Mouse (Mus musculus) heart, postnatal 25 days (tissue): ENCODE data around the gene 4930539E08Rik. TPM values are rescaled to one million over a fixed set of nuclear protein-coding genes. Genes with fewer than 3 reads are reported as not detected.

Experiments
- DNase-seq: peaks from one replicate; pipeline ENCODE4 v3.0.0; 2022; ENCODE audit warnings: low spot score
- intact Hi-C: fragments of 180-260 bp; cut with DNase I; formaldehyde crosslinking; loops from one replicate; pipeline ENCODE4 v1.15.1; 2025
- total RNA-seq, 2 experiments: library from RNA; stranded (reverse); gene quantifications; 2 replicates each; pipeline ENCODE4 v1.2.3; 2021

The 4930539E08Rik gene
- total RNA-seq, 2 experiments from 2014 or later: 0.05 to 0.50 TPM

DNA sequence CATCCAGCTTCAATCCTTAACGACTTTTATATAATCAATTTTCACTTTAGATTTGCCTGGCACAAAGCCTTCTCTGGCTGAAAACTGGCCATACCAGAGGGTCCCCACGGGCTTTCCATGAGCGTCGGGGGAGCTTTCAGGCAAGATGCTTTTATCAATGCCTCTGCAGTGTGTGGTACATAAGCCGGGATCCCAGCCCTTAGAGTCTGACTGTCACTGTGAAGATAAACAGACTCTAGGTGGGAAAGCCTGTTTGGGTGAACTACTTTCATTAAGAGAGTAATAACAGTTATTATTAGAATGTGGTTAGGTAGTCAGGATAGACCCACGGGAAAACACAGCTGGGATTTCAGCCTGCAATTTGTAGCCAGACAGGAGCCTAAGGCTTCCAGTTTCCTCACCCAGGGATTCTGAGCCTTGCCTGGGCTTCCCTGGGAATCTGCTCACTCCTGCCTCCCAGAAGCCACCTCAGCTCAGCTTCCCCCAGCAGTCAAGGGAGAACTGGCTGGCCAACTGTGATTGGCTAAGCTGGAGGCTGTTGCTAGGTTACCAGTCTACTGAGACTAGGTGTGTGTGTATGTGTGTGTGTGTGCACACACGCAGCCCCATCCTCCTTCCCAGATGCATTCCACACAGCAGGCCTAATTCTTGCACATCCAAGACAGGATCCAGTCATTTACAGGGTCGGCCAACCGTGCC, 45.6 kb downstream of the 4930539E08Rik start:
- no peak for DNase-seq
- intact Hi-C loops: no loop called here

DNA sequence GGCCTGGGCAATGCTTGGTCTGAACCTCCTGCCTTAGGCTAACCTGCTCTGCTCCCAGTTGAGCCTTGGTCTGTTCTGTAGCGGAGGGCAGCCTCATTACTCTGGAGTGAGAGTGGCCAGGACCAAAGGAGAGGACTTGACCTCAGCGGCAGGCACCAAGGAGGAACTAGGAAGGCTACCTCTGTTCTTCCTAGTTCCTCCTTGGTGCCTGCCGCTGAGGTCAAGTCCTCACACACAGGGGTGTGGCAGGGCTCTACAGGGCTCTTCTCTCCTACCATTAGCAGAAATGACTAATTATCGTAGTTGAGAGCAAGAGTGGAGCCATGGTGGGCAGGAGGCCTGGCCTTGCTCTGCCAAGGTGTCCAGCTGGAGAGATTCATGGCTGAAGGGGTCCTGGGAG, 47.7 kb downstream of the 4930539E08Rik start:
- no peak for DNase-seq

DNA sequence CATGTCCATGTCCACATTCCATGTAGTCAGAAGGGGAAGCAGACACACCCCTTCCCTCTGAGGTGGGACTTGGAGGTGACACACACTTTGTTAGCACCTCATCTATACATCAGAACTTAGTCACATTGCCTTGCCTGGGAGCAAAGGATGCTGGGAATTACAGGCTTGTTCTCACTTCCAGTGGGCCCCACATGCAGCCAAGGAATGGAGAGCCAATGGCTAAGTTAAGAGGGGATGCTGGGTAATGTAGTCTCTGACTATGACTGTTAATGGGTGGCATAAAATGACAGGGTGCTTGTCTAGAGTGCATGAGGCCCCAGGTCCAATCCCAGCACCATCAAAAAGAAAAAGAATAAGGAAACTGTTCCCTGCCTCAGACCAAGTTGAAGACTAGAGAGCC, 48.2 kb downstream of the 4930539E08Rik start:
- intact Hi-C loops: no loop called here

More for the DNA sequence above, 47.7 kb downstream of the 4930539E08Rik start:
- intact Hi-C loops: no loop called here

DNA sequence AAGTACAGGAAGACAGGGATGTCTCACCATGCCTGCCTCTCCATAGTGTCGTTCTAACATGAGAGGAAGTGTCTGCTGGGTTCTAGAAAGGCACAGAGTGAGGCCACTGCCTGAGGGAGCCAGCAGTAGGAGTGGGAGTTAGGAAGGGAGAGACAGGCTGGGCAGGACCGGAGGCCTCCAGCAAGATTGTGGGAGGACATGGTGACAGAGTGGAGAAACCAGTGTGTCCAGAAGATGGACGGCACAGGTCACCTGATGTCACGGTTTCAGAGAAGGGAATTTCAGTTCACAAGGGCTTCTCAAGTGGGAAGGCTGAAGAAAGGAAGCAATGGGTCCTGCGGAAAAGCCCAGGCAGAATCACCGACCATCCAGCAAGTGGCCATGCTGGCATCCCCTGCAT, 50.7 kb downstream of the 4930539E08Rik start:
- DNase-seq: no peak
- intact Hi-C loops: no loop called here

More for the DNA sequence above, 48.2 kb downstream of the 4930539E08Rik start:
- DNase-seq: no peak

DNA sequence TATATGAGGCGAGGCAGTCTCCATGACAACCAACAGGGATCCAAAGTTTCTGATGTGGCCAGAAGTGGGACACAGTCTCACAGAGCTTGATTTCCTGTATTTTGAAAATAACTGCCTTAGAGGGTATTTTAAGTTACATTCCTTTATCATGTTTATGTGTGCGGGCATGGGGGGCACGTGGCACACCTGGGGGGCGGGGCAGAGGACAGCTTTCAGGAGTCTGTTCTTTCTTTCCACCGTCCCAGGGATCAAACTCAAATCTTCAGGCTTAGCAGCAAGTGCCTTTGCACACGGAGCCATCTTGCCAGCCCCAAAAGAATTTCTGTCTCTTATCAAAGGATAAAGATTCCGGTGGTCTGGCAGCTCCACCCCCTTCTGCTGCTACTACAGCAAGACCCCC, 51.2 kb downstream of the 4930539E08Rik start:
- intact Hi-C loops: no loop called here
- DNase-seq: no peak

DNA sequence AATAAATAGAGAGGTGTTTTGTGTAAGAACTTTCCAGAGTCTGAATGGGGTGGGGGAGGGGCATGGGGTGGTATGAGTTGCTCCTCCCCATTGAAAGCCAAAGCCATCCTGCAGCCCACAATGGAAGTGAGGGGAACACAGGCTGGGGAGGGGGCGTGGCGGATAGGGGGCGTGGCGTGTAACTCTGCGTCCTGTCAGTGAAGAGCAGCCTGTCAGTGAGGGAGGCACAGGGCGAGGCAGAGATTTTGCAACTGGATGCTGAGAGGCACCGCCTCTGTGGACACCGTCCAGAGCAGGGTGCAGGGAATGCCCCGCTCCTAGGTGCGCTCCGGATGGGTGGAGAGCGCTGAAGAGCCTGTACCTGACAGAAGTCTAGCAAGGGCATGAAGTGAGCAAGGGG, 56.9 kb downstream of the 4930539E08Rik start, which contains the start of gene Pnpla1:
TSS of gene Pnpla1 (plus strand) at position 207 of the 400 bp plus-strand sequence.
- DNase-seq: no peak

DNA sequence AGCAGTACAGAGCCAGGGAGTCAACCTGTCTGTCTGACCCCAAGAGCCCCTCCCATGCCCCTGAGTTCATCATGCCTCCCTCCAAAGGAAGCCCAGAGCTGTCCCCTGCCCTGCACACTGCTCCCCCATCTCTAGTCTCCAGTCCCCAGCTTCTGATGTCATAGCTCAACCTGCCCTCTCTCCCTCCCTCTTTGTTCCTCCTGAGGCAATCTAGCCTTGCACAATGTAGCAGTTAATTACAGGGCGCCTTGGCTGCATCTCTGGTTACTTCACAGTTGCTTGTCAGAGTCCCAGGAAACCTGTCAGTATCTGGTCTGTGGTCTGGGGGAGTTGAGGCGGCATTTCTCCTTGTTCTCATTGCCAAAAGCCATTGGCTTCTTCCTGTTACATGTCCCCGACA, 59.1 kb downstream of the 4930539E08Rik start:
- DNase-seq: no peak
- intact Hi-C loops: no loop called here

More for the DNA sequence above, 56.9 kb downstream of the 4930539E08Rik start, which contains the start of gene Pnpla1:
- intact Hi-C loops: no loop called here

DNA sequence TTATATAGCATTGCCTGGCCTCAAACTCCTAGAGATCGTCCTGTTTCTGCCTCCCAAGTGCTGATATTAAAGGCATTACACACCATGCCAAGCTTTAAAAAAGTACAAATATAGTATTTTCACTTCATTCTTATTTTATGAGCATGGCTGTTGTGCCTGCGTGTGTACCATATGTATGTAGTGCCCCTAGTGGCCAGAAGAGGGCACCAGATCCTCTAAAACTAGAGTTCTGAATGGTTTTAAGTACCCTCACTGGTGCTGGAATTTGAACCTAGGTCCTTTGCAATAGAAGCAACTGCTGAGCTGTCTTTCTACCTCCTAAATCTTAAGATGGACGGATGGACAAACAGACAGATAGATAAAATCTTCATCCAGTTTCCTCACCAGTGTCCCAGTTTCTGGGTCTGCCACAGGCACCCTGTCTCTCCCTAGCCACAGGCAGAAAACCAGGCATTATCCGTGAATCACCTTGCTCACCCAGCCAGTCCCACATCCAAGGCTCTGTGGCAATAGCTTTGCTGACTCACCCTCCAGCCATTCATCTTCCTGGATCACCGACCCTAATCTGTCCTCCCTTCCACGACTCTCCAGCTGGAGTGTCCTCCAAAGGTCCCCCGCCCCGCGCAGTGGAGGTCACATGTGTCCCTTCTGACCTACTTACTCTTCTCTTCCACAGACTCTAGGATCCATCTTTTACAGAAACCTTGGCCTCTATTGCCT, 59.8 kb downstream of the 4930539E08Rik start:
- intact Hi-C loops: no loop called here
- DNase-seq: no peak

DNA sequence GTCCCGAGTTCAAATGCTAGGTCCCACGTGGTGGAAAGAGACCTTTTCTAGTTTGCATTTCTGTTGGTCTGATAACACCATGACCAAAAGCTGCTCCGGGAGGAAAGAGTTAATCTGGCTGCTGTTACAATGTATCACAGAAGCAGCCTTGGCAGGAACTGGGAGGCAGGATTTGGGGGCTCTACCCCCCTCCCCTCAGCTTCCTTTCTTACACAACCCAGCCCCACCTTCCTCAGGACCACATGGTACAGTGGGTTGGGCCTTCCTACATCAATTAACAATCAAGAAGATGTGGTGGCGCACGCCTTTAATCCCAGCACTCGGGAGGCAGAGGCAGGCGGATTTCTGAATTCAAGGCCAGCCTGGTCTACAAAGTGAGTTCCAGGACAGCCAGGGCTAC, 60.7 kb downstream of the 4930539E08Rik start:
- intact Hi-C loops: no loop called here
- DNase-seq: no peak

DNA sequence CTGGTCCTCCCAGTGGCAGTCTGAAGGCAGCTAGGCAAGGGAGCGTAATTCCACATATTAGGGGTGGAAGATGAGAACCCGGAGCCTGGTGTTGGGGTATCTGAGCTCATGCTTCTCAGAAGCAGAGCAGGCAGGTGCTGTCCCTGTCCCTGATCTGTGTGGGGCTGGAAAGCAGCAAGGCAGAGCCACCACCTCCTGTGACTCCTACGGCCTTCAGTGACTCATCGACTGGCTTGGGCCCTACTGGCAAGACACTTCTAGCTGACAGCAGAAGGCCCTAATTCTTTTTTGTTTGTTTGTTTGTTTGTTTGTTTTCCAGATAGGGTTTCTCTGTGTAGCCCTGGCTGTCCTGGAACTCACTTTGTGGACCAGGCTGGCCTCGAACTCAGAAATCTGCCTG, 64.6 kb downstream of the 4930539E08Rik start:
- intact Hi-C loops: no loop called here

DNA sequence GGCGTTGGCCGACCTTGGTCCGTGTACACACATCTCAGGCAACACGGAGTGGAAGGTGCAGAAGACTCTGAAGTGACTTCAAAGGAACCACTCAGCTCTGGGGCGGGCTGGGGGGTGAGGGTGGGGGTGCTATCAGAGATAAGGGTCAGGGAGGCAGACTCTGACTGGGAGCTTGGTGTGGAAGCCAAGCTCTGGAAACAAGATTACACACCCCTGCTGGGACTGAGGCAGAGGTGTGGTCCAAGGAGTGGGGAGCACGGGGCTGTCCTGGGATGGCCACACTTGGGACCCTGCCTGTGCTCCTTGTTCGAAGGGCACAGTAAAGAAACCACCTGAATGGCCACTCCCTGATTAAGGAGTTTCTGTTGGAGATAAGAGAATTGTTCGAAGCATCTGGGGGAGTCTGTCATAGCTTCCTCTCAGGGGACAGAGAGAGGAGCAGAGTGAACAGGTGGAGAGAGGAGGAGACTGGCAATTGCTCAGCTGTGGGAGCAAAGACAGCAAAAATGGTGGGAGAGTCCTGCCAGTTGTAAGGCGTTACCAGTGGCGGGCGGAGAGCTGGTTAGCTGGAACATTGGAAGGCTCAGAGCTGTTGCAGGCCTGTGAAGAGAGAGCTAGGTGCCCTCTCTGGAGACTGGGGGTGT, 68.0 kb downstream of the 4930539E08Rik start:
- DNase-seq: no peak
- intact Hi-C loops: no loop called here

More for the DNA sequence above, 64.6 kb downstream of the 4930539E08Rik start:
- DNase-seq: no peak

Other genes with a start within 250 kb of the 4930539E08Rik start
- under 1 TPM; 0.16 to 0.78 TPM for gene Slc26a8, start 225.1 kb downstream of the 4930539E08Rik start, total RNA-seq
- 10 to 100 TPM; 55.0 to 55.8 TPM for gene Mapk14, start 224.0 kb downstream of the 4930539E08Rik start, total RNA-seq
- under 1 TPM in 1 of 2 experiments, not detected in 1; 0.88 TPM for gene AC170998.1, start 189.2 kb downstream of the 4930539E08Rik start, total RNA-seq
- gene Mapk13, start 146.0 kb downstream of the 4930539E08Rik start, total RNA-seq: under 1 TPM; 0.17 to 0.18 TPM
- 10 to 100 TPM; 12.4 to 16.2 TPM for gene Brpf3, start 114.2 kb downstream of the 4930539E08Rik start, total RNA-seq
- gene Pnpla1, start 56.9 kb downstream of the 4930539E08Rik start, total RNA-seq: not detected
- gene Pxt1, start 28.5 kb upstream of the 4930539E08Rik start, total RNA-seq: under 1 TPM in 1 of 2 experiments, not detected in 1; 0.42 TPM
- 10 to 100 TPM; 54.9 to 64.2 TPM for gene Kctd20, start 36.6 kb upstream of the 4930539E08Rik start, total RNA-seq
- gene Stk38, start 92.7 kb upstream of the 4930539E08Rik start, total RNA-seq: 10 to 100 TPM; 32.8 to 38.2 TPM
- 10 to 100 TPM; 68.9 to 75.4 TPM for gene Srsf3, start 117.3 kb upstream of the 4930539E08Rik start, total RNA-seq
- gene Cdkn1a, start 175.7 kb upstream of the 4930539E08Rik start, total RNA-seq: 100 to 1,000 TPM in 1 of 2 experiments, 10 to 100 TPM in 1; 30.1 to 102 TPM
- gene Rab44, start 198.8 kb upstream of the 4930539E08Rik start, total RNA-seq: under 1 TPM; 0.13 to 0.39 TPM